Mouse (Mus musculus) spleen, adult 18-20 months (tissue): Measurements from ENCODE around the gene Mtmr6.

Experiments
- DNase-seq, 2 experiments: peaks; one replicate each; pipeline ENCODE4 v3.0.0; 2022; ENCODE audit warnings: mixed read lengths in 2 of 2

Gene Mtmr6

GRCm38 (mm10) chr14:60264990-60265876, at the start of gene Mtmr6:
TSS of gene Mtmr6 (plus strand) at chr14:60265228.
- DNase-seq, result peak; percentile 86 to 87

DNA sequence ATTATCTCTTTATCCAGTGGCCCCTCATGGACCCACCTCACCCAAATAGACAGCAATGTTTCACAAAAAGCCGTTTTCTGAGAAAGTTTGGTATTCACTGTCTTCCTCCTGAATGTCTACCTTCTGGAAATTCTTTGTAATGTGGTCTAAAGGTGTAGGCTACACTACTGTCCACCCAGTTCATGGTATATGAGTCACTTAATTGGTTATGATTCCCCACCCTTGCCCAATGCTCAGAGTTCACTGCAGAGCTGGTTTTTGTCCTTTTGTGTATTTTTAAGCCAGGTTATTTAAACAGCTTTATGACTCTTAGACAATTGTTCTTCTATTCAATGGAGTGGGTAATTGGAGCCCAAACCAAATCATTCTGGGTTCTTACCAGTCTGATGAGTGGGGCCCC, 48.9 kb upstream of the Mtmr6 start:
- no peak for DNase-seq

- no peak for DNase-seq
Measured at GRCm38 (mm10) chr14:60217616-60218015, 47.4 kb upstream of the Mtmr6 start.

- no peak for DNase-seq
Measured at GRCm38 (mm10) chr14:60219886-60220285, 45.1 kb upstream of the Mtmr6 start.

- DNase-seq, result no peak
Measured at GRCm38 (mm10) chr14:60238551-60238950, 26.5 kb upstream of the Mtmr6 start.

GRCm38 (mm10) chr14:60250366-60250765, 14.7 kb upstream of the Mtmr6 start:
- no peak for DNase-seq

DNA sequence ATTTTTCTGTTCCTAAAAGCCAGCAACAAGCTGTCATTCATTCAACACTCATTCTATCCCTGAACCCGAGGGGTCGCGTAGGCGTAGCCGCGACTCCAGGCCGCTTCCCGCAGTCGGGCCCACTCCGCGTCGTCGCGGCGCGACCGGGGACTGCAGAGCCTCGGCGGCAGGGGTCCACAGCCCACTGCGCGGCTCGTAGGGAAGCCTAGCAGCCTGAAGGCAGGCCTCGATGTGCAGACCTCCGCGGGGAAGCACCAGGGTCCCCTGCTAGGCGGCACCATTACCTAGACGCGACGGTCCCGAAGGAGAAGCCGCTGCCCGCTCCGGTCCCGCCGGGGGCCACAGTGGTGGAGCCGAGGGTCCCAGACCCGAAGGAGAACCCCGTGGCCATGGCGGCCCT, 14.1 kb upstream of the Mtmr6 start:
- no peak for DNase-seq

- DNase-seq, result peak; percentile 97
Measured at GRCm38 (mm10) chr14:60251281-60252003, 13.6 kb upstream of the Mtmr6 start, which contains the start of the genes Nupl1 and Gm49336. TSS of gene Nupl1 (minus strand) at chr14:60251431. TSS of gene Gm49336 (minus strand) at chr14:60251507.

DNA sequence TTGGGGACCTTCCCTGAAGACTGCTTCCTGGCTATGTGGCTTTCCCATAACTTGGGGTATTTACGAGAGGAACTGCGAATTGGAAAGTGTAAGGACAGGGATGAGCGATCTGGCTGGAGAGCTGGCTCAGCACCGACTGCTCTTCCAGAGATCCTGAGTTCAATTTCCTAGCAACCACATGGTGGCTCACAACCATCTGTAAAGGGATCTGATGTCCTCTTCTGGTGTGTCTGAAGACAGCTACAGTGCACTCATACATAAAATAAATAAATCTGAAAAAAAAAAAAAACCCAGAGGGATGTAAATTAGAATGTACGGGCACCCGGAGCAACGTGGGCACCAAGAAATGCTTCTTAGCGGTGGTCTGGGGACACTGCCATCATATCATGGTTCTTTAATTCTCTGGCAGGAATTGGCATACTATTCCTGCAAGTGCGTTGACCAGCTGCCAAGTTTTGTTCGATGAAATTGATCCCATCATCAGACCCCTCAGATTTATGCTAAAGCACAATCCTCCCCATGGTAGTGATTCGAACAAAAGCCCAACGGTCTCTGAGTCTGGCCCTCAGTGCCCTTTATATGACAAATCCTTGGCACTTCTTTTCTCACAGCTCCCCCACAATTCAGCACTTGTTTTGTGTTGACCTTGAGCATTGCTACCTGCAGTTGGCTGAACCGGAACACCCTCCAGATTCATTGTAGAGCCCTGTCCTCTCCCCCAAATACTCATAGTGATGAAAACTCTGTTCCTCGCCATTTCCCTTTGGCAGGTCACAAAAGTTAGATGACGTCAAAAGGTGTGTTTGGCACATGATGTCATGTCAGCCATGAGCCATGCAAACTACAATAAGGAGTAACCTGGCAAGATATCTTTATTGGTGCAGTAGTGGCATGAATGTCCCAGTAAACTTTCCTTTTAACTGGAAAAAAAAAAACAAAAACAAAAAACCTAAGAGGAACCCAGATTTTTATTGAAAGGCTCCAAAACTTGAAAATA, 12.7 kb upstream of the Mtmr6 start:
- DNase-seq, result no peak

DNA sequence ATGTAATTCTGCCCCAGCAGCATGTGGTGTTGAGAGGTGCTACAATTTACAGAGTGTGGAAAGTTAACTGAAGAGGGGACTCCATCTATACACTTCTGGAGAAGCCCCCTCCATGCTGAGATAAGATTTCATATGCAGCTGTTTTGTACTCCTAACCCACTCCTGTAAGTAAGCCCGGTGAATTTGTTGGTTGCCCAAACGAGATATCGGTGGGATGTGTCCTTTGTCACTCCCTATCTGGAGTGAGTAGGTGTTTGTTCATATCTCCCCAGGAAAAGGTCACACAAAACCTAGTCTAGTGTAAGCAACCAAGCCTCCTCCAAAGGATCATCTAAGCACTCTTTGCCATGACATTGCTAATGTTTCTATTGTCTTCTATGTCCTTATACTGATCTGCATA, 11.6 kb upstream of the Mtmr6 start:
- DNase-seq, result no peak

DNA sequence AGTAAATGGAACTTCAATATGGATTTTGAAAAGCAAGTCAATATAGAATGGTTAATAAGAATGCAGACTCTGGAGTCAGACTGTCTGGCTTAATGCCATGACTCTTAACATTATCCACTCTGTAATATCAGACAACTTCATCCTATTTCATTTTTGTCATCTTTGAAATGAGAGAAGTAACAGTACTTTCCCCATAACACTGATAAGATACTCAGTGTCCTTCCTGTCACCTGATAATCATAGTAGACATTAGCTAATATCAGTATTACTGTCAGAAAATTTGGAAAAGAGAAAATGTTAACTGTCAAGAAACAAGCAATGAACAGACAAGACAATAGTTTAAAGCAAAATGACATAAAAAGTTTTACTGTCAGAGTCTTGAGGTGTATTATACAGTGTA, 10.3 kb upstream of the Mtmr6 start:
- no peak for DNase-seq

- DNase-seq, result no peak
Measured at GRCm38 (mm10) chr14:60256356-60256755, 8.7 kb upstream of the Mtmr6 start.

DNA sequence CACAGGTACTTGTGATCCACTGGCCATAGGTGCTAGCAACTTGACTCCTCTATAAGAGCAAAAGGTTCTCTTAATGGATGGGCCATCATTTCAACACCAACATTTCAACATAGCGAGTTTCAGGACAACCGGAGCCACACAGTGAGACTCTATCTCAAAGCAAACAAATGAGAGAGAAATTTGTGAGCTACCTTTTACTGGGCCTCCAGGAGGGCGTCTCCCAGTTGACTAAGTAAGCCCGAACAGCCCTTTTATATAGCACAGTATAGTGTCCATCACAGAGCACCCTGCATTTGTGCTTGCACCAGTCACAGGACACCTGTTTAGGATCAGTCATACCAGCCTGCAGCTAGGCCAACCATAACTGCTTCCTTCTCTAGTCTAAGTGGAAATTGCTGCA, 7.9 kb upstream of the Mtmr6 start:
- DNase-seq, result no peak

GRCm38 (mm10) chr14:60257851-60258250, 7.2 kb upstream of the Mtmr6 start:
- no peak for DNase-seq

DNA sequence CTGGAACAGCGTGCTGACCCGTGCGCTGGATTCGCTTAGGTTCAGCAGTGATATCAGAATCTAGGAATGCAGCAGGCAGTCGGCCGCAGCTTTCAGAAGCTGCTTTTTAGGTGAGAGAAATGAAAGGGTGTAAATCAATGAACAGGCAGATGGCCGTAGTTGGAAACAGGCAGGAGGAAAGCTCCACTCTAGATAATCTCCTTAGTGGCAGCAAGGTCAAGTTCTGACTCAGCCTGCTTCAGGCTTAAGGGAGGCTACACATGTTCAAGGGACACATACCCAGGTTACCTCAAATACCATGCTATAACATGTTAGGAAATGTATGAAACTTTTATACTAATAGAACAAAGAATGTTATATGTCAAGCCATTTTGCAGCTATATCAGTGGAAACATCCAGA, 2.7 kb upstream of the Mtmr6 start:
- no peak for DNase-seq

DNA sequence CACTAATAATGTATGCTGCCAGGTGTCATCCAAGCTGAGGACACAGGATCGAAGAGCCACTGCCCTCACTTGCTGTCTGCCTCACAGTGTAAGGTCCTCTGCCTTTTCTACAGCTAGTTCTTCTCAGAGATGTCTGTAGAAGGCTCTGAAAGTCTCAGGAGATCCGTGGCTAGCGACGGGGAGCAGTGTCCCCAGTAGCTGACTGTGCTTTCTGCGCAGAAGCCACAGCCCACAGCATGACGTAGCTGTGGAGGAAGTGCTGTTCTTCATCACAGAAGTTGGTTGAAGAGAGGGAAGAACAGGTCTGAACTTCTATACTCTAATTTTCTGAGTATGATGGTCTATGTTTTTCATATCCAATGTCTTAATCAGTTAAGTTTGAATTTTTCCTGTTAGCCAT, 4.3 kb downstream of the Mtmr6 start:
- peak; percentile 34 to 40 for DNase-seq

GRCm38 (mm10) chr14:60273346-60273745, 8.3 kb downstream of the Mtmr6 start:
- DNase-seq, result no peak

- no peak for DNase-seq
Measured at GRCm38 (mm10) chr14:60275301-60276276, 10.6 kb downstream of the Mtmr6 start.

DNA sequence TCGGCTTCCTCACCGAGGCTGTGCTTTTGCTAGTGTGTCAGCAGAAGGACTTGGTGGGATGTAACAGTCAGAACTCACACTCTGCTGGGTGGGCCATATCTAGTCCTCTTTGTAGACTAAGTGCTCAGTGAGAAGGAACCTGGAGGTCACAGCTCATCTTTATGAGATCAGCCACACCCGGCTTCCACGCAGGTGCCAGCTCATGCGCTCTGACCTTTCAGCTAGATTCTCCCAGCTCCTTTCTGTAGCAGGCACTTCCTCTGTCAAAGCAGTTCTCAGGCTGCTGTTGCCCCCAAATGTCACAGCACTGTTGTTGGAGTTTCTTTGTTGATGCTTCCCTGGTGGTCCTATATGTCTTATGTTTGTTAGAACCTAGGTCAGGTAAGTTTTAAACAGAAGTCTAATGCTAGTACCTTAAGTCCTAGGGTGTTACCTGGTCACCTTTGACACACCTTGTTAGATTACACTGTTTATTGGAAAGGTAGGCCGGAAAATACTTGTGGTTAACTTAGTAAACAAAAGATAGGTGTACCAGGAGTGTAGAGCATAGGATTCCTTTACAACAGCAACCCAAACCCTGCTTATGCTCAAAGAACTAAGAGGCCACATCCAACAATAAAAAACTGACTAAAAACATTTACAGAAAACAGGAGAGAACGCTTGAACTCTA, 21.3 kb downstream of the Mtmr6 start:
- no peak for DNase-seq

DNA sequence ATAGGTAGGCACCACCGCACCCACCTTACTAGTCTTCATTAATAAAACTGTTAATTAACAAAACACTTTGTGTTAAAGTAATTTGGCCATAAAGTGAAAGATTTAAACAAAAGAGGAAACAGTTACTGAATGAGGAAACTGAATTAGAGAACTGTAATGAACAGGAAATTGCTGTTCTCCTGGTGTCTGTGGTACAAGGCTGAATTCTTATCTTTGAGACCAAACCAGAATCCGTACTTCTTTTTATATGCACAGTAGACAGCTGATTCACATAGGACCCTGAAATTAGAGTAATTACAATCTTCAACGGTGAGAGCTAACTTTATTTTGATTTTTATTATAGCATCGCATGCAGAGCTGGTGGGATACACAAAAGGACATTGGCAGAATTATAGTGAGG, 25.3 kb downstream of the Mtmr6 start:
- no peak for DNase-seq

DNA sequence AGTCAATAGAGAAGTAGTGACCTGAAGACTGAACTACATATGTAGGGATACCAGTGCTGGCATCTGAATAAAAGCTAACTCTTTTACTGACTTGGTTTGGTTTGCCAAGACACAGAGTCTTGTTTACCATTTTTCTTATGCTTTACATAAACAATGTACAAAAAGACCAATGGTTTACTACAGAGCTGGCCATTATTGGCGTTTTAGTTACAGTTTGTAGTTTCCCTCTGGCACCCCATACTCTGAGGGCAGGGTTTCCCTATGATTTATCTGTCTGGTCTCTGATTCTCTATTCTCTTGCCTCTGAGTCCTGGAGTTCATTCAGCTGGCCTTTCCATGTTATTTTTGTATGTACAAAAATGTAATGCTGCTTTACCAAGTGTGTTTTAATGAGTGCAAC, 30.5 kb downstream of the Mtmr6 start:
- DNase-seq, result no peak
